Mouse (Mus musculus): ENCODE data around the gene Pmf1. TPM values are rescaled to one million over a fixed set of nuclear protein-coding genes. Genes with fewer than 3 reads are reported as not detected.

The Pmf1 gene
- polyA plus RNA-seq, 1 experiment from 2014 or later: 30.6 TPM

DNA sequence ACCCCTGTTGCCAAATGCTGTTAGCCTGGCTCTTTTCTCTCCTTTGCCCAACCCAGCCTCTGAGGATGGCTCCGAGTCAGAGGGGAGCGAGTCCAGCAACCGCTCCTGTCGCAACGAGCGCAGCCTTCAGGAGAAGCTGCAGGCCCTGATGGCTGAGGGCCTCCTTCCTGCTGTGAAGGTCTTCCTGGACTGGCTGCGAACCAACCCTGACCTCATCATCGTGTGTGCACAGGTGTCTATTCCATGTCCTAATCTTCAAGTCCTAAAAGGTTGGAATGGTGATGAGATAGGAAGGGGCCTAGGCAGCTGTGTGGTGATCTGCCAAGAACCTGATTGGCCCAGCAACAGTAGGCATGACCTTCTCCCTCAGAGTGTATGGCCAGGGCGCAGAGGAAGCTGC lies 57.2 kb downstream of the Pmf1 start:
- Histone ChIP-seq H3K27me3 (replicated peaks; ENCODE audit: insufficient read depth, low read length) (no peaks in the 10 kb centered on the region), H3K27ac (ENCODE audit: low read length) (no peak overlapping the region), H3K4me1 (ENCODE audit: insufficient read depth, low read depth, low read length) (no peaks in the 10 kb centered on the region), H3K36me3 (ENCODE audit: insufficient read depth, low read length) (peaks cover 76% of the 10 kb centered on the region), H3K9me3 (ENCODE audit: low read length) (no peaks in the 10 kb centered on the region), H3K9ac (replicated peaks; ENCODE audit: low read depth) (no peak overlapping the region), H3K4me2 (replicated peaks; ENCODE audit: low read depth, low read length) (no peak overlapping the region), H3K4me3 (ENCODE audit: low read depth, low read length) (no peak overlapping the region)
- ATAC-seq: no peak
- WGBS: 81% methylated on average over 9 of the region's 9 CpGs
- no peak for DNase-seq (ENCODE audit: low spot score)
- TF ChIP-seq EP300 (IDR thresholded peaks at IDR 0.05): no peak
- no peak for TF ChIP-seq CTCF (IDR thresholded peaks at IDR 0.05)

DNA sequence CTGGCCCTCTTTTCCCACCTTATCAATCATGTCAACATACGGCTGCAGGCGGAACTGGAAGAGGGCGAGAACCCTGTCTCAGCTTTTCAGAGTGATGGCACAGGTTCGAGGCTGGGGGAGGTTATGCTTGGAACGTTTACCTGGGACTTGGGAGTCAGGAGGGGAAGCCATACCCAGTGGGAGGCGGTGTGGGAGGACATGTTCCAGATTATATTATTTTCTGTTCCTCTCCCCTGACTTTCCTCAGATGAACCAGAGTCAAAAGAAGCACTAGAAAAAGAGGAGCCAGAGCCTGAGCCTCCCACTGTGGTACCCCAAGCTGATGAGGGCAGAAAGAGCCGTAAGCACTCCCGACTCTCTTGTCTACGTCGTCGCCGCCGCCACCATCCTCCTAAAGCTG lies 59.4 kb downstream of the Pmf1 start:
- H3K27ac ChIP-seq (ENCODE audit: low read length): no peak overlapping the region
- DNase-seq (ENCODE audit: low spot score) (no peak), ATAC-seq (no peak)
- 78% methylated on average over 13 of the region's 13 CpGs for WGBS
- no peaks in the 10 kb centered on the region for H3K9me3 ChIP-seq (ENCODE audit: low read length)
- no peak for TF ChIP-seq EP300 (IDR thresholded peaks at IDR 0.05)
- H3K36me3 ChIP-seq (ENCODE audit: insufficient read depth, low read length): peaks cover 75% of the 10 kb centered on the region
- no peak overlapping the region for H3K4me3 ChIP-seq (ENCODE audit: low read depth, low read length)
- no peak overlapping the region for H3K4me2 ChIP-seq (replicated peaks; ENCODE audit: low read depth, low read length)
- H3K9ac ChIP-seq (replicated peaks; ENCODE audit: low read depth): no peak overlapping the region
- no peaks in the 10 kb centered on the region for H3K27me3 ChIP-seq (replicated peaks; ENCODE audit: insufficient read depth, low read length)
- no peaks in the 10 kb centered on the region for H3K4me1 ChIP-seq (ENCODE audit: insufficient read depth, low read depth, low read length)

Small RNA genes within 50 kb of the gene (microRNA-seq; reads per million reads assigned to microRNA genes)
- not detected for gene Mir7011

Other genes starting within 250 kb of the Pmf1 start
- gene Rhbg, start 155.6 kb downstream of the Pmf1 start, polyA plus RNA-seq (2015; fragmentation: Nextera tagmentation; extraction: Ambion mirVana): 3.9 and 4.9 TPM in 2 replicates
- 1.8 and 2.0 TPM in 2 replicates for gene Gm38392, start 123.1 kb downstream of the Pmf1 start, polyA plus RNA-seq (2015; fragmentation: Nextera tagmentation; extraction: Ambion mirVana)
- gene Tsacc, start 113.3 kb downstream of the Pmf1 start, polyA plus RNA-seq (2015; fragmentation: Nextera tagmentation; extraction: Ambion mirVana): 10.8 and 13.1 TPM in 2 replicates
- 173 and 177 TPM in 2 replicates for gene Cct3, start 113.2 kb downstream of the Pmf1 start, polyA plus RNA-seq (2015; fragmentation: Nextera tagmentation; extraction: Ambion mirVana)
- 273 and 278 TPM in 2 replicates for gene Glmp, start 85.3 kb downstream of the Pmf1 start, polyA plus RNA-seq (2015; fragmentation: Nextera tagmentation; extraction: Ambion mirVana)
- gene Tmem79, start 74.2 kb downstream of the Pmf1 start, polyA plus RNA-seq (2015; fragmentation: Nextera tagmentation; extraction: Ambion mirVana): 9.0 and 9.6 TPM in 2 replicates
- gene Smg5, start 74.1 kb downstream of the Pmf1 start, polyA plus RNA-seq (2015; fragmentation: Nextera tagmentation; extraction: Ambion mirVana): 19.7 and 19.8 TPM in 2 replicates
- gene Paqr6, start 45.7 kb downstream of the Pmf1 start, polyA plus RNA-seq (2015; fragmentation: Nextera tagmentation; extraction: Ambion mirVana): 4.3 and 5.3 TPM in 2 replicates
- gene Bglap3, start 37.6 kb downstream of the Pmf1 start, polyA plus RNA-seq (2015; fragmentation: Nextera tagmentation; extraction: Ambion mirVana): 0.14 and 0.39 TPM in 2 replicates
- not detected in 2 replicates for gene Bglap2, start 31.6 kb downstream of the Pmf1 start, polyA plus RNA-seq (2015; fragmentation: Nextera tagmentation; extraction: Ambion mirVana)
- not detected in 2 replicates for gene Bglap, start 25.9 kb downstream of the Pmf1 start, polyA plus RNA-seq (2015; fragmentation: Nextera tagmentation; extraction: Ambion mirVana)
- gene Slc25a44, start 14.8 kb upstream of the Pmf1 start, polyA plus RNA-seq (2015; fragmentation: Nextera tagmentation; extraction: Ambion mirVana): 9.3 and 11.3 TPM in 2 replicates
- gene Sema4a, start 50.9 kb upstream of the Pmf1 start, polyA plus RNA-seq (2015; fragmentation: Nextera tagmentation; extraction: Ambion mirVana): 9.0 and 9.2 TPM in 2 replicates
- gene Lmna, start 99.6 kb upstream of the Pmf1 start, polyA plus RNA-seq (2015; fragmentation: Nextera tagmentation; extraction: Ambion mirVana): 185 and 216 TPM in 2 replicates
- gene Mex3a, start 122.1 kb upstream of the Pmf1 start, polyA plus RNA-seq (2015; fragmentation: Nextera tagmentation; extraction: Ambion mirVana): 2.6 and 3.4 TPM in 2 replicates
- 61.4 and 61.8 TPM in 2 replicates for gene Rab25, start 138.0 kb upstream of the Pmf1 start, polyA plus RNA-seq (2015; fragmentation: Nextera tagmentation; extraction: Ambion mirVana)
- 138 and 143 TPM in 2 replicates for gene Lamtor2, start 142.7 kb upstream of the Pmf1 start, polyA plus RNA-seq (2015; fragmentation: Nextera tagmentation; extraction: Ambion mirVana)
- 18.4 and 22.6 TPM in 2 replicates for gene Ubqln4, start 143.4 kb upstream of the Pmf1 start, polyA plus RNA-seq (2015; fragmentation: Nextera tagmentation; extraction: Ambion mirVana)
- 306 and 384 TPM in 2 replicates for gene Ssr2, start 165.5 kb upstream of the Pmf1 start, polyA plus RNA-seq (2015; fragmentation: Nextera tagmentation; extraction: Ambion mirVana)
- 170 and 229 TPM in 2 replicates for gene Arhgef2, start 195.6 kb upstream of the Pmf1 start, polyA plus RNA-seq (2015; fragmentation: Nextera tagmentation; extraction: Ambion mirVana)
- 0.61 and 0.92 TPM in 2 replicates for gene Rxfp4, start 242.8 kb upstream of the Pmf1 start, polyA plus RNA-seq (2015; fragmentation: Nextera tagmentation; extraction: Ambion mirVana)